Mouse (Mus musculus): ENCODE measurements around the gene Slco1b2. TPM values are rescaled to one million over a fixed set of nuclear protein-coding genes. Genes with fewer than 3 reads are reported as not detected.

The Slco1b2 gene
- polyA plus RNA-seq, 1 experiment from 2014 or later: 6.5 TPM

DNA sequence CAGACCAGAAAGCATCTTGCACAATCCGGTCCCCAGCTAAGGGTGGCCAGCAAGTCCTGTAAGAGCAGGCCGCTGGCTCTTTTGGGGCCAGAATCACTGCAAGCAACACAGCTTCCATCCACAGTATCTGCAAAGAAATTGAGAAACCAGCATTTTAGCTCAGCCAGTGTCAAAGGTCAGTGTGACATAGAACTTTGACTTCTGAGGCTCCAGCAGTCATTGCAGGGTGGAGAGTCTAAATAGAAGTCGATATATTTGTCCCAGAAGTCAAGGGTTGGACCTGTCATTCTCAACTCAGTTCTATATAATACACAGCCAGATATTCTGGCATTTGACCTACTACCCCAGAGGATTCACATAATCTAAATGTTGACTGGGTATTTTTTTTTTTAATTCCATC, 14.0 kb upstream of the Slco1b2 start:
- no peaks in the 10 kb centered on the region for H3K9me3 ChIP-seq (replicated peaks; ENCODE audit: control insufficient read depth, low read length)
- H3K27ac ChIP-seq (ENCODE audit: low read length): no peak overlapping the region
- ATAC-seq (ENCODE audit: low read depth): peak; percentile 74
- H3K36me3 ChIP-seq (ENCODE audit: control insufficient read depth, insufficient read depth): no peaks in the 10 kb centered on the region
- no peak overlapping the region for H3K4me2 ChIP-seq (ENCODE audit: low read depth, low read length)
- no peak overlapping the region for H3K4me3 ChIP-seq (ENCODE audit: low read depth, low read length)
- H3K27me3 ChIP-seq (ENCODE audit: control insufficient read depth, insufficient read depth, low read depth, low read length): no peaks in the 10 kb centered on the region
- H3K4me1 ChIP-seq (ENCODE audit: control insufficient read depth, low read depth, low read length): no peaks in the 10 kb centered on the region
- 55% methylated on average over 3 of the region's 3 CpGs for WGBS (ENCODE audit: insufficient replicate concordance)
- no peak overlapping the region for H3K9ac ChIP-seq (ENCODE audit: low read depth, low read length)

DNA sequence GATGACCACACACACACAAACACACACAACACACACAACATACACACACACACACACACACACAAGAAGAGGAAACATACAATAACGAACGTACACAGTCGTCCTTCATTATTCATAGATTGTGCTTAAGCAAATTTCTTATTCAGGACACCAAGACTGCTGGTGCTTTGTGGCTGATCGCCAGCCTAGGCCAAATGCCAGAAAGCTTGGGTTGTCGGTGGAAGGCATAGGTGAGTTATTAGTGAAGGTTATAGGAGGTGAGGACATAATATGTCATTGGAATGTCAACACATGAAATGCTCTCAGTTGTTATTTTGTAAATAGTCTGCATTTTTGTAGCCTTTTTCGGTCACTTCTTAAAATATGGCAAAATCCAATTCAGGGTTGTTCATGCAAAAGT, 3.6 kb downstream of the Slco1b2 start:
- no peaks in the 10 kb centered on the region for H3K9me3 ChIP-seq (replicated peaks; ENCODE audit: control insufficient read depth, low read length)
- no peak overlapping the region for H3K4me3 ChIP-seq (ENCODE audit: low read depth, low read length)
- no peak overlapping the region for H3K27ac ChIP-seq (ENCODE audit: low read length)
- 73% methylated on average over 6 of the region's 6 CpGs for WGBS (ENCODE audit: insufficient replicate concordance)
- H3K9ac ChIP-seq (ENCODE audit: low read depth, low read length): no peak overlapping the region
- ATAC-seq (ENCODE audit: low read depth): no peak
- H3K4me1 ChIP-seq (ENCODE audit: control insufficient read depth, low read depth, low read length): no peaks in the 10 kb centered on the region
- H3K27me3 ChIP-seq (ENCODE audit: control insufficient read depth, insufficient read depth, low read depth, low read length): no peaks in the 10 kb centered on the region
- H3K36me3 ChIP-seq (ENCODE audit: control insufficient read depth, insufficient read depth): no peaks in the 10 kb centered on the region
- no peak overlapping the region for H3K4me2 ChIP-seq (ENCODE audit: low read depth, low read length)

DNA sequence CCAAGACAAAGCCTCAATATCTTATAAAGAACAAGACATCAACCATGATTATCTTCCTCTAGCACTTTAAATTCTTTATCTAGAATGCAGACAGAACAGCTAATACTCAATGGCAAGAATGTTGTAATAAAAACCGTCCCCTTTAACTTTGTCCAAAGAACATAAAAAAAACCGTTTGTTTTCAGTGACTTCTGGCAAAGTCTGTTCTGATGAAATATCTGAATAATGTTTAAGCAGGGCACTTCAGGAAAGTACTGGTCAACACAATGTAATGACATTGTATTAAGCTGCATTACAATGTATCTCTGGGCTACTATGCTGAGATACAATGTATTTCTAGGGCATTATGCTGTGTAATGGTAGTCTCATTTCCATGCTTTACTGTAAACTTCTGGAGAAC, 5.9 kb downstream of the Slco1b2 start:
- peak; percentile 54; the same call in 1 of the 2 replicates for ATAC-seq (ENCODE audit: low read depth)
- Histone ChIP-seq H3K4me1 (ENCODE audit: control insufficient read depth, low read depth, low read length) (no peaks in the 10 kb centered on the region; the same call in 1 of the 2 replicates), H3K27ac (ENCODE audit: low read length) (no peak overlapping the region), H3K27me3 (ENCODE audit: control insufficient read depth, insufficient read depth, low read depth, low read length) (no peaks in the 10 kb centered on the region), H3K9me3 (replicated peaks; ENCODE audit: control insufficient read depth, low read length) (no peaks in the 10 kb centered on the region), H3K36me3 (ENCODE audit: control insufficient read depth, insufficient read depth) (no peaks in the 10 kb centered on the region), H3K4me3 (ENCODE audit: low read depth, low read length) (no peak overlapping the region), H3K4me2 (ENCODE audit: low read depth, low read length) (no peak overlapping the region), H3K9ac (ENCODE audit: low read depth, low read length) (no peak overlapping the region)
- WGBS (ENCODE audit: insufficient replicate concordance): 25% methylated on average over 2 of the region's 2 CpGs

DNA sequence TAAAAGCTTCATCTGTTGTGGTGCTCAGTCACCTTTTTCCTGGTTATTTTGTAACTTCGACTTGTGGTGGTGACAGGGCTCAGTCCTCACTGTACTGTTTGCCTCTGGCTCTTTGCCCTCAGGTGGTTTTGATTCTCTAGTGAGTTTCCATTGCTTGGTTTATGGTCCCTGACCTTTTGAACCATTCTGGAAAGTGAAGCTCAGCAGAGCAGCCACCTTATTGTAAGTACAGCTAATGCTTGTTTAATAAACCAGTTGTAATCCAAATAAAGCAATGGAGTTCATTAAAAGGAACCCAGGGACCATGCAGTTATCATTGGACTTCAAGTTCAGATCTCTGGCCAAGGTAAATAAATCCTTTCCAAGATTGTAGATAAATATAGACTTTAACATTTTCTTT, 11.3 kb downstream of the Slco1b2 start:
- peak; percentile 76 for ATAC-seq (ENCODE audit: low read depth)
- no peaks in the 10 kb centered on the region; the same call in 1 of the 2 replicates for H3K4me1 ChIP-seq (ENCODE audit: control insufficient read depth, low read depth, low read length)
- H3K27ac ChIP-seq (ENCODE audit: low read length): peak overlapping the region; percentile 41; the same call in 1 of the 2 replicates
- H3K4me2 ChIP-seq (ENCODE audit: low read depth, low read length): no peak overlapping the region
- 23% methylated on average over 1 of the region's 1 CpGs for WGBS (ENCODE audit: insufficient replicate concordance)
- H3K9ac ChIP-seq (ENCODE audit: low read depth, low read length): no peak overlapping the region
- H3K4me3 ChIP-seq (ENCODE audit: low read depth, low read length): no peak overlapping the region
- no peaks in the 10 kb centered on the region for H3K36me3 ChIP-seq (ENCODE audit: control insufficient read depth, insufficient read depth)
- H3K9me3 ChIP-seq (replicated peaks; ENCODE audit: control insufficient read depth, low read length): no peaks in the 10 kb centered on the region
- H3K27me3 ChIP-seq (ENCODE audit: control insufficient read depth, insufficient read depth, low read depth, low read length): no peaks in the 10 kb centered on the region

DNA sequence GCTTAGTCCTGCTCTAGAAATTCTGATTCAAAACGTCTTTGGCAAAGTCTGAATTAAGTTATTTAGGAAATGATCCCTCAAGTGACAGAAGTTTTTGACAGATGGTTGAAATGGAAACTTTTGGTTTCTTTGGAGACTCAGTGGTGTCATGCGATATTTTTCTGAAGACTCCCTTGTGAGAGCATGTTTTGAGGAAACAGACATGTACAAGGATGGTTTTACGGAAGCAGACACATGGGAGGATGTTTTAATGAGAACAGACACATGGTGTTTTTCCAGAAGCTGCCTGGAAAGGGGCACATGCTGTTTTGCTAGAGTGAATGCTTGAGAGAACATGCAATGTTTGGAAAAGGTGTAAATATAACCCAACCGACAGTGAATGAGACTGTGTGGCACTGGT, 57.7 kb downstream of the Slco1b2 start:
- no peaks in the 10 kb centered on the region for H3K36me3 ChIP-seq (ENCODE audit: control insufficient read depth, insufficient read depth)
- no peak for ATAC-seq (ENCODE audit: low read depth)
- 52% methylated on average over 4 of the region's 4 CpGs for whole genome bisulfite sequencing (ENCODE audit: insufficient replicate concordance)
- H3K9ac ChIP-seq (ENCODE audit: low read depth, low read length): no peak overlapping the region
- no peaks in the 10 kb centered on the region for H3K27me3 ChIP-seq (ENCODE audit: control insufficient read depth, insufficient read depth, low read depth, low read length)
- H3K4me2 ChIP-seq (ENCODE audit: low read depth, low read length): no peak overlapping the region
- no peaks in the 10 kb centered on the region for H3K9me3 ChIP-seq (replicated peaks; ENCODE audit: control insufficient read depth, low read length)
- H3K4me1 ChIP-seq (ENCODE audit: control insufficient read depth, low read depth, low read length): no peaks in the 10 kb centered on the region
- no peak overlapping the region for H3K27ac ChIP-seq (ENCODE audit: low read length)
- no peak overlapping the region for H3K4me3 ChIP-seq (ENCODE audit: low read depth, low read length)

DNA sequence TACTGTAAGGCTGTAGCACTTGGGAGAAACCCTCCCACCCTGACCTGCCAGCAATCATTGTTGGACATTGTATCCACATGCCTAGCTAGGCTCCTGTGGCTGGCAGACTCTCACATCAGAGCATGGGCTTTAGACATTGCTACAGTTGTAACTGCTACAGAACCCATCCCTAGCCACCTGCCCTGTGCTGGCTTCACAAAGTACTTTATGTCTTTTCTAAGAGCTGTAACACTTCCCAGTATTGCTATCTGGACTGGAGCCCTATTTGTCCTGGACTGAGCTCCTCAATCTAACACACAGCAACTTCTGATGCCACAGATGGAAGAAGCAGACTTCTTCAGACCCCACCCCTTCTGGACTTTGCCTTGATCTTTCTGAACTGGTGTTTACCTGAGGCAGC, 61.9 kb downstream of the Slco1b2 start:
- Histone ChIP-seq H3K4me2 (ENCODE audit: low read depth, low read length) (no peak overlapping the region), H3K27ac (ENCODE audit: low read length) (no peak overlapping the region), H3K9me3 (replicated peaks; ENCODE audit: control insufficient read depth, low read length) (no peaks in the 10 kb centered on the region), H3K4me3 (ENCODE audit: low read depth, low read length) (no peak overlapping the region), H3K4me1 (ENCODE audit: control insufficient read depth, low read depth, low read length) (no peaks in the 10 kb centered on the region), H3K36me3 (ENCODE audit: control insufficient read depth, insufficient read depth) (no peaks in the 10 kb centered on the region), H3K27me3 (ENCODE audit: control insufficient read depth, insufficient read depth, low read depth, low read length) (no peaks in the 10 kb centered on the region), H3K9ac (ENCODE audit: low read depth, low read length) (no peak overlapping the region)
- ATAC-seq (ENCODE audit: low read depth): no peak

Other genes starting within 250 kb of the Slco1b2 start
- gene Slco1c1, start 105.2 kb upstream of the Slco1b2 start, polyA plus RNA-seq (2015; fragmentation: Nextera tagmentation; extraction: Ambion mirVana): not detected in 2 replicates
- gene Gm5724, start 144.3 kb downstream of the Slco1b2 start, polyA plus RNA-seq (2015; fragmentation: Nextera tagmentation; extraction: Ambion mirVana): not detected in 2 replicates
- gene Slco1a4, start 226.7 kb downstream of the Slco1b2 start, polyA plus RNA-seq (2015; fragmentation: Nextera tagmentation; extraction: Ambion mirVana): not detected in 2 replicates